Mouse (Mus musculus) bone marrow, adult 2 months (tissue): Measurements from ENCODE around the gene Cep97.
A peak's percentile ranks its signal among the peaks of the same experiment; 100 is the strongest.

Experiments
- CTCF ChIP-seq: fragments of 200-500 bp; IDR thresholded peaks from 2 replicates; pipeline ENCODE4 v1.5.1; 2011; ENCODE audit warnings: low read length, control low read depth; ENCODE audit not compliant: control insufficient read depth, insufficient read depth
- POLR2A ChIP-seq: fragments of 200-500 bp; IDR thresholded peaks from 2 replicates; pipeline ENCODE4 v1.6.1; 2011; ENCODE audit warnings: low read depth, mild to moderate bottlenecking, control low read depth, low read length, borderline replicate concordance; ENCODE audit not compliant: control insufficient read depth

- TF ChIP-seq POLR2A (no peak), CTCF (peak; percentile 41; the same call in 1 of the 2 replicates)
Measured at GRCm38 (mm10) chr16:55887814-55888583, 46.7 kb downstream of the Cep97 start.
